Mouse (Mus musculus): ENCODE measurements around the gene Smoc2.

GRCm38 (mm10) chr17:14328037-14328436 is 48.7 kb downstream of the Smoc2 start:
- TF ChIP-seq CTCF (IDR thresholded peaks at IDR 0.05) (no peak), POLR2A (IDR thresholded peaks at IDR 0.05; ENCODE audit: insufficient read depth, low read depth, low read length) (no peak), EP300 (IDR thresholded peaks at IDR 0.05; ENCODE audit: insufficient read depth, low read depth, low read length) (no peak)
